Mouse (Mus musculus) stomach, postnatal 0 days (tissue): ENCODE measurements around the gene Kdm7a. TPM values are rescaled to one million over a fixed set of nuclear protein-coding genes. Genes with fewer than 3 reads are reported as not detected.

Experiments used
- ATAC-seq: fragments of 200-750 bp; cut with Nextera tagmentation; 2 replicates; pipeline ENCODE4 v1.8.0; 2017; ENCODE audit not compliant: low FRiP score, low TSS enrichment
- DNase-seq: peaks from one replicate; pipeline ENCODE4 v3.0.0-alpha.2; 2016; ENCODE audit warnings: low spot score
- H3K27ac ChIP-seq: fragments of 300-500 bp; sonication (generic); replicated peaks from 2 replicates; pipeline ENCODE4 v1.5.1; 2014; ENCODE audit warnings: mild to moderate bottlenecking, control low read depth
- H3K27me3 ChIP-seq: fragments of 300-500 bp; sonication (generic); 2 replicates; pipeline ENCODE4 v1.6.1; 2014; ENCODE audit warnings: low read length; ENCODE audit not compliant: control insufficient read depth, insufficient read depth
- H3K36me3 ChIP-seq: fragments of 300-500 bp; sonication (generic); 2 replicates; pipeline ENCODE4 v1.6.1; 2014; ENCODE audit warnings: low read length, mixed read lengths; ENCODE audit not compliant: control insufficient read depth, insufficient read depth
- H3K4me1 ChIP-seq: fragments of 300-500 bp; sonication (generic); replicated peaks from 2 replicates; pipeline ENCODE4 v1.6.1; 2014; ENCODE audit warnings: antibody characterized with exemption; ENCODE audit not compliant: control insufficient read depth, insufficient read depth
- H3K4me2 ChIP-seq: fragments of 300-500 bp; sonication (generic); replicated peaks from 2 replicates; pipeline ENCODE4 v1.6.1; 2014; ENCODE audit warnings: low read depth, mild to moderate bottlenecking, control low read depth, moderate library complexity
- H3K4me3 ChIP-seq: fragments of 300-500 bp; sonication (generic); 2 replicates; pipeline ENCODE4 v1.5.1; 2014; ENCODE audit warnings: low read depth, low read length, control low read depth
- H3K9ac ChIP-seq: fragments of 300-500 bp; sonication (generic); 2 replicates; pipeline ENCODE4 v1.6.1; 2014; ENCODE audit warnings: mild to moderate bottlenecking, low read length, control low read depth, mixed read lengths
- H3K9me3 ChIP-seq: fragments of 300-500 bp; sonication (generic); 2 replicates; pipeline ENCODE4 v1.6.1; 2016; ENCODE audit warnings: low read length; ENCODE audit not compliant: control insufficient read depth
- CTCF ChIP-seq: IDR thresholded peaks from 2 replicates; pipeline ENCODE4 v1.5.1; 2016; ENCODE audit warnings: antibody characterized with exemption, low read depth, mild to moderate bottlenecking, moderate library complexity
- EP300 ChIP-seq: optimal IDR thresholded peaks from 2 replicates; pipeline ENCODE3; 2016; ENCODE audit warnings: antibody characterized with exemption
- WGBS: fragments of 180-500 bp; shearing (Covaris S2); extraction: QIAGEN DNeasy Blood & Tissue Kit; methylation state at CpG from one replicate; pipeline ENCODE4 v1.1.7; 2014; 5-methylcytosine and 5-hydroxymethylcytosine counted together
- polyA plus RNA-seq: library from polyadenylated mRNA; unstranded; fragments of >200 nt; fragmentation: Nextera tagmentation; extraction: Ambion mirVana; gene quantifications from 2 replicates; pipeline ENCODE4 v1.2.1, GENCODE M21; 2015

The Kdm7a gene
- 2.5 and 2.6 TPM in 2 replicates for polyA plus RNA-seq

DNA sequence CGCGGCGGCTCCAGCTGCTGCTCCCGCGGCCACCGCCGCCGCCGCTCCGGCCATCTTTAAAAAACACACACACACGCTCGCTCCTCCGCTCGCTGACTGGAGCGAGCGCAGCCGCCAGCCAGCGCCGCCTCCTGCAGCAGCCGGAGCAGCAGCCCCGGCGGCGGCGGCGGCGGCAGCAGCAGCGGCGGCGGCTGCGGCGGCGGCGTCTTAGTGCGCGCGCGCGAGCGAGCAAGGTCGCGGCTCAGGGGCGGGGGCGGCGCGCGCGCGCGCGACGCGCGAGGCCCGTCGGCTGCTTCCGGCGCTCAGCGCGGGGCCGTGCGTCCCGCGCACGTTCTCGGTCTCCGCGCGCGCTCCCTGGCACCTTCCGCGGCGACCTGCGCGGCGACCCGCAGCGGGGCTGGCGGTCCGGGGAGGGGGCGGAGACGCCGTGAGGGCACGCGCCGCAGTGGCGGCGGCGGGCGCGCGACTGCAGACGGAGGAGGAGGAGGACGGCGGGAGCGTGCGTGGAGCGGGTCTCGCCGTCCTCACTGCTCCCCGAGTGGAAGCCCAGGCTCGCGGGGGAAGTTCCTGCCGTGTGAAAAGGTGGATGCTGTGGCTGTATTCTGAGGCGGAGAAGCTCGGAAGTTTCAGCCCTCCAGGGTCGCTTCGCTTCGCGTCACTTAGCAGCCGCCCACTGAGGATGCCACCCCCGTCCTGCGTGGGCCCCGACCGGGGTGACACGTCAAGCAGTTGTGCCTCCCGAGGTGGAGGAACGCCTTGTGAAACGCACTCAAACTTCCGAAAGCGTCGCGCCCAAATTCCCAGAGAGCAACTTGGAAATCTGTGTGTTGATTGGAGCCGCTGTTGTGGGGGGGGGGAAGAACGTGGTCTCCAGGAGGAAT is at the start of gene Kdm7a:
TSS of gene Kdm7a (minus strand) at position 209 of the 881 bp plus-strand sequence.
- DNase-seq = peak; percentile 88
- Histone ChIP-seq H3K4me3 (peak within 1 kb of the TSS; percentile 98), H3K27ac (peak within 1 kb of the TSS; percentile 100), H3K9ac (peak within 1 kb of the TSS; percentile 99), H3K9me3 (no peaks in the 10 kb centered on the region), H3K27me3 (no peaks in the 10 kb centered on the region), H3K4me2 (peak within 1 kb of the TSS; percentile 74), H3K36me3 (no peaks in the 10 kb centered on the region), H3K4me1 (no peaks in the 10 kb centered on the region)
- under 1% methylated on average over 106 of the region's 124 CpGs for WGBS
- no peak for TF ChIP-seq EP300
- TF ChIP-seq CTCF = peak; percentile 37; the same call in 1 of the 2 replicates
- peak; percentile 87 for ATAC-seq

DNA sequence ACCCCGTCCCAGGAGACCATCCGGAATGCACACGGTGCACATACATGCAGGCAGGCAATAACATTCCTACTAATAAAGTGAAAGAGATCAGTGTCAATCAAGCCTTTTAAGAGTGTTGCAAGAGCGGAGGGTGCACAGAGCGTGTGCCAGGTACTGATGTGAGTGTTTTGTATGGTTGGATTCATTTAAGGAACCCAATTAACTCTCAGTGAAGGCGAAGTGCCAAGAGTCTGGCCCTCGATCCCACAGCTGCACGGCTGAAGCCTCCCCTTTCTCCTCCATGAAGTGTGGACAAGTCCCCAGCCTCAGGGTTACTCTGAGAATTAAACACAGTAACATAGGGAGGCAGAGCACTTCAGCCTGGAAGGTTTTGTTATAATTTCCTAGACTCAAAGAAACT is 48.7 kb upstream of the Kdm7a start:
- Histone ChIP-seq H3K4me3 (no peak overlapping the region), H3K27ac (no peak overlapping the region), H3K4me1 (no peaks in the 10 kb centered on the region), H3K27me3 (no peaks in the 10 kb centered on the region), H3K4me2 (no peak overlapping the region), H3K36me3 (no peaks in the 10 kb centered on the region), H3K9ac (no peak overlapping the region), H3K9me3 (no peaks in the 10 kb centered on the region)
- TF ChIP-seq CTCF (no peak), EP300 (no peak)
- WGBS = 77% methylated on average over 8 of the region's 8 CpGs
- DNase-seq (no peak), ATAC-seq (no peak)

DNA sequence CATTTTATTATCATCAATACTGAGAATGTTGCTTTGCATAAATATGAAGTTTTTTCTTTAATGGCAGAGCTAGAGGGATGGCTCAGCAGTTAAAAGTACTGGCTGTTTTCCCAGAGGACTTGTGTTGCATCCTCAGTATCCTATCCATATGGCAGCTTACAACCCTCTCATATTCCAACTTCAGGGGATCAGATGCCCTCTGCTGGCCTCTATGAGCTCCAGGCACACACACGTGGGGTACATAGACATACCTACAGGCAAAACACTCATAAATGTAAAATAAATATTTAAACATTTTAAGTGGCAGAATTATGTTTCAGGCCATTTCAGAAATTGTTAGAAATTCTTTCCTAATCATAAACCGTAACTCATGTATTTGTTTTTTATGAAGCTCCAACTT is 43.5 kb upstream of the Kdm7a start:
- Histone ChIP-seq H3K4me3 (no peak overlapping the region), H3K27ac (no peak overlapping the region), H3K27me3 (no peaks in the 10 kb centered on the region), H3K4me2 (no peak overlapping the region), H3K9ac (no peak overlapping the region), H3K4me1 (no peaks in the 10 kb centered on the region), H3K36me3 (no peaks in the 10 kb centered on the region), H3K9me3 (no peaks in the 10 kb centered on the region)
- DNase-seq = no peak
- no peak for ATAC-seq
- WGBS = 86% methylated on average over 2 of the region's 2 CpGs
- TF ChIP-seq CTCF = peak; percentile 30
- no peak for TF ChIP-seq EP300

DNA sequence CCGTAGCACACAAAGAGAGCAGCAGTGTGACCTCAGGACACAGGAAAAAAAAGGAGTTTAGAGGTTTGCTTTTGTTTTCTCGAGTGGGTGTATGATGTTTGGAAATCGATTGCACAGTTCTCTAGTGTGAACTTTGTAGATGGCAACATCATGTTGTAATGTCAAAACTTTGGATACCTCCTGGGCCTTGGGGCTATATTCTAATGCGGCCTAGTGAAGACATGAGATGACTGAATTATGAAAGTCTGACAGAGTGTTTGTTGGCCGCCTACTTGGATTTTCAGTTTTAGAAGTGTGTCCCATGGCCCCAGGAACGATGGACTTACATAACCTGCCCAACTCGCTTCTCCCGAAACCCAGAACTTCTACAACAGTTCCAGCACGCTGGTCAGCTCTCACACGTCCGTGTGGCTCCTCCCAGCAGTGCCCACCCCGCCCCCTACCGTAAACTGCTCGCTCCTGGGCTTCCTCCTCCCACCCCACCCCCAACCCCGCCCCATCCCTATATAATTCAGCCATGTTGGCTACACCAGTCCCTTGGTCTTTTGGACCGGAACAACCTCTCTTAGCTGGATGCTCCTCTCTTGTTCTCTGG is 42.7 kb upstream of the Kdm7a start:
- Histone ChIP-seq H3K9me3 (no peaks in the 10 kb centered on the region), H3K36me3 (no peaks in the 10 kb centered on the region), H3K27me3 (no peaks in the 10 kb centered on the region), H3K4me1 (no peaks in the 10 kb centered on the region), H3K4me2 (no peak overlapping the region), H3K9ac (no peak overlapping the region), H3K4me3 (no peak overlapping the region), H3K27ac (no peak overlapping the region)
- no peak for TF ChIP-seq CTCF
- DNase-seq (peak; percentile 51), ATAC-seq (peak; percentile 17; the same call in 1 of the 2 replicates)
- 56% methylated on average over 16 of the region's 16 CpGs for WGBS

DNA sequence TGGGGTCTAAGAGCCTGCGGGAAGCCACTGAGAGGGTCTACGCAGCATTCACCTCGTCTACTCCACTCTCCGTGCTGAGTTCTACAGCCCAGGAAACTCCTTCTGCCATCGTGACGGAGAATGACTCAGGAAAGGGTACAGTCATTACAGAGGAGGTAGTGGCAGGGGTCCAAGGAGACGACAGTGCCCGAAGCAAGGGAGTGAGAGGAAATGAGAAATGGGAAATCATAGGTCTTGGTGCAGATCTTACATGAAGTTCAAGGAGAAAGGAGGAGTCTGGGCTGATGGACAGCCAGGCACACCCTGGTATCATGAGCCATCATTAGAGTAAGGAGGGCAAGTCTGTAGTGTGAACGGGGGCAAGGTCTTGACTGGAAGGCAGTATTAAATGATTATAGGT is 37.5 kb upstream of the Kdm7a start:
- Histone ChIP-seq H3K4me3 (no peak overlapping the region), H3K36me3 (no peaks in the 10 kb centered on the region), H3K27ac (peak overlapping the region; percentile 93), H3K9me3 (no peaks in the 10 kb centered on the region), H3K4me1 (peaks cover 13% of the 10 kb centered on the region; the same call in 1 of the 2 replicates), H3K4me2 (no peak overlapping the region), H3K9ac (no peak overlapping the region), H3K27me3 (no peaks in the 10 kb centered on the region)
- no peak for TF ChIP-seq EP300
- TF ChIP-seq CTCF = no peak
- WGBS = 48% methylated on average over 9 of the region's 9 CpGs
- ATAC-seq = no peak
- DNase-seq = no peak
